Mouse (Mus musculus) forebrain, embryonic 13.5 days (tissue): ENCODE measurements at regions not wholly inside any gene's neighbourhood (a gene's known extent, or its start where the extent isn't known, plus 50 kb on each side); places are given as distances from the start of the nearest gene placed in this dataset.
"Not testable (repeated sequence)": the region's sequence is repeated elsewhere in the genome, so short reads cannot be mapped to it uniquely, and the experiment has no call there.

Experiments
- ATAC-seq: fragments of 200-750 bp; cut with Nextera tagmentation; 2 replicates; pipeline ENCODE4 v1.8.0; 2017
- H3K27ac ChIP-seq: fragments of 300-500 bp; sonication (generic); 2 replicates; pipeline ENCODE4 v1.5.1; 2015; ENCODE audit warnings: inconsistent platforms, mild to moderate bottlenecking, moderate library complexity
- H3K27me3 ChIP-seq: fragments of 300-500 bp; sonication (generic); 2 replicates; pipeline ENCODE4 v1.6.1; 2015; ENCODE audit warnings: mild to moderate bottlenecking, inconsistent platforms
- H3K36me3 ChIP-seq: fragments of 300-500 bp; sonication (generic); 2 replicates; pipeline ENCODE4 v1.6.1; 2015; ENCODE audit warnings: mild to moderate bottlenecking, inconsistent platforms; ENCODE audit not compliant: poor library complexity, severe bottlenecking
- H3K4me1 ChIP-seq: fragments of 300-500 bp; sonication (generic); 2 replicates; pipeline ENCODE4 v1.6.1; 2015; ENCODE audit warnings: inconsistent platforms
- H3K4me2 ChIP-seq: fragments of 300-500 bp; sonication (generic); 2 replicates; pipeline ENCODE4 v1.6.1; 2015; ENCODE audit warnings: inconsistent platforms, mild to moderate bottlenecking, moderate library complexity
- H3K4me3 ChIP-seq: fragments of 300-500 bp; sonication (generic); 2 replicates; pipeline ENCODE4 v1.5.1; 2015; ENCODE audit warnings: mild to moderate bottlenecking, inconsistent platforms
- H3K9ac ChIP-seq: fragments of 300-500 bp; sonication (generic); 2 replicates; pipeline ENCODE4 v1.6.1; 2015; ENCODE audit warnings: mild to moderate bottlenecking, inconsistent platforms
- H3K9me3 ChIP-seq: fragments of 300-500 bp; sonication (generic); replicated peaks from 2 replicates; pipeline ENCODE4 v1.6.1; 2016; ENCODE audit warnings: inconsistent platforms
- whole genome bisulfite sequencing: fragments of 180-500 bp; shearing (Covaris S2); methylation state at CpG from one replicate; pipeline ENCODE4 v1.1.7; 2015; 5-methylcytosine and 5-hydroxymethylcytosine counted together

- ATAC-seq, H3K36me3 ChIP-seq, H3K27ac ChIP-seq, H3K4me2 ChIP-seq, H3K27me3 ChIP-seq, H3K9ac ChIP-seq, H3K4me1 ChIP-seq, H3K4me3 ChIP-seq: not testable (repeated sequence)
- 91% methylated on average over 1 of the region's 1 CpGs for WGBS
- peaks cover 47% of the 10 kb centered on the region for H3K9me3 ChIP-seq
Observed at GRCm38 (mm10) chr12:19646071-19646470, 308.2 kb upstream of the Gm21863 start.

GRCm38 (mm10) chr12:19668541-19668940 lies 285.8 kb upstream of the Gm21863 start:
- not testable (repeated sequence) for H3K36me3 ChIP-seq, H3K4me3 ChIP-seq, H3K4me1 ChIP-seq, H3K27ac ChIP-seq, H3K9ac ChIP-seq, H3K4me2 ChIP-seq, ATAC-seq, H3K27me3 ChIP-seq
- peaks cover 50% of the 10 kb centered on the region for H3K9me3 ChIP-seq
- 90% methylated on average over 5 of the region's 5 CpGs for WGBS

DNA sequence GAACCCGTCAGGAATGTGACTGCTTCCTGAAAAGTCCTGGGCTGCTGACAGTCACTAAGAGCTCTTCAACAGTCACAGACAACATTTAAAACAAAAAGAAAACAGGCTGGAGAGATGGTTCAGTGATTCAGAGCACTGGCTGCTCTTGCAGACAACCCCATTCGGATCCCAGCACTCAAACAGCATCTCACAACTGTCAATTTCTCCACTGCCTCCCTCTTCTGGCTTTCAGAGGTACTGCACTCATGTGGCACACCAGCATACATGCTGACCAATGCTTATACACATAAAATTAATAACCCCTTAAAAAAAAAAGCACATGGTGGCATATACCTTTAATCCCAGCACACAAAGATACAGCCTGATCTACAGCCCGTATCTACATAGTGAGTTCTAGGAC lies 283.7 kb upstream of the Gm21863 start:
- not testable (repeated sequence) for H3K4me2 ChIP-seq, ATAC-seq, H3K9ac ChIP-seq, H3K4me1 ChIP-seq, H3K4me3 ChIP-seq, H3K27ac ChIP-seq, H3K27me3 ChIP-seq, H3K36me3 ChIP-seq
- peaks cover 56% of the 10 kb centered on the region for H3K9me3 ChIP-seq
- 77% methylated on average over 3 of the region's 3 CpGs for WGBS
